Mouse (Mus musculus) B cell, adult 2 months (primary cell): Measurements from ENCODE around the gene B3galt4.

Experiments used
- DNase-seq, 2 experiments: peaks; one replicate each; pipeline ENCODE4 v3.0.0; 2022

Gene B3galt4

GRCm38 (mm10) chr17:33902491-33902890 lies 48.8 kb downstream of the B3galt4 start:
- DNase-seq, result no peak

- no peak for DNase-seq
These were observed 49.2 kb downstream of the B3galt4 start for GRCm38 (mm10) chr17:33902079-33902478.

GRCm38 (mm10) chr17:33901653-33902052 lies 49.6 kb downstream of the B3galt4 start:
- no peak for DNase-seq

- DNase-seq, result no peak
These were observed 50.3 kb downstream of the B3galt4 start for GRCm38 (mm10) chr17:33900989-33901314.

DNA sequence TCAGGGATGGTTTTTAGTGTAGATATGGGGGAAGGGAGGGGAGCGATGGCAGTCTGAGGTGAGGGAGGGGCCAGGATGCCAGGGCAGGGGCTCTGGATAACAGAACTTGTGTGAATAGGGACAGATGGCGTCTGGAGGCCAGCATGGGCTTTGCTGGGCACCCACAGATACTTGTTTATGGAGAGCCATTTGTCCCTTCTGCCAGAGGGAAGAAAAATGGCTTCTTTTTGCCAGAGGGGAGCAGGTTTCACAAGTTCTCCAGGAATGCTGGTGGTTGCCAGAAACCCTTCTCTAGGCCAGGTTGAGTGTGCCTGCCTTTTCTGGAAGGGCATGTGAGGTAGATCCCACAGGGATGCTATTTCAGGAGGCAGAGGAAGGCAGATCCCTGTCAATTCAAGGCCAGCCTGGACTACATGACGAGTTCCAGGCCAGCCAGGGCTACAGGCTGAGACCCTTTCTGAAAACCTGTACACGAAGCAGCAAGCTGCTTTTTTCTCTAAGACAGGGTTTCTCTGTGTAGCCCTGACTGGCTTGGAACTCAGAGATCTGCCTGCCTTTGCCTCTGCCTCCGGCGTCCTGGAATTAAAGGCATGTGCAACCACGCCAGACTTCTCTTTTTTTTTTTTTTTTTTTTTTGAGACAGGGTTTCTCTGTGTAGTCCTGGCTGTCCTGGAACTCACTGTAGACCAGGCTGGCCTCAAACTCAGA lies 50.9 kb downstream of the B3galt4 start:
- no peak for DNase-seq
